Mouse (Mus musculus) adrenal gland, postnatal 36 days (tissue): ENCODE results near the gene Rnf126. TPM values are rescaled to one million over a fixed set of nuclear protein-coding genes. Genes with fewer than 3 reads are reported as not detected.
"Not testable (repeated sequence)": the region's sequence is repeated elsewhere in the genome, so short reads cannot be mapped to it uniquely, and the experiment has no call there.

Source experiments
- DNase-seq, 2 experiments: peaks; one replicate each; pipeline ENCODE4 v3.0.0; 2021; ENCODE audit warnings: mixed read lengths in 1 of 2
- total RNA-seq, 2 experiments: library from RNA; stranded (reverse); gene quantifications; 2 replicates each; pipeline ENCODE4 v1.2.3; 2021

The Rnf126 gene
- total RNA-seq, 2 experiments from 2014 or later = 53.0 to 55.2 TPM

GRCm38 (mm10) chr10:79767372-79768244 lies 856 bp upstream of the Rnf126 start:
- DNase-seq = peak; percentile 95 to 96

- no peak for DNase-seq
Observed at GRCm38 (mm10) chr10:79766001-79766507, 698 bp downstream of the Rnf126 start.

GRCm38 (mm10) chr10:79765228-79765745 lies 1.5 kb downstream of the Rnf126 start:
- DNase-seq = no peak

GRCm38 (mm10) chr10:79764234-79764633 lies 2.5 kb downstream of the Rnf126 start:
- no peak for DNase-seq

- peak in 1 of 2 experiments; percentile 28 for DNase-seq
Observed at GRCm38 (mm10) chr10:79762875-79763274, 3.9 kb downstream of the Rnf126 start.

- no peak for DNase-seq
Observed at GRCm38 (mm10) chr10:79760603-79761143, 6.1 kb downstream of the Rnf126 start.

GRCm38 (mm10) chr10:79759675-79760074 lies 7.1 kb downstream of the Rnf126 start:
- DNase-seq = not testable (repeated sequence)

GRCm38 (mm10) chr10:79756660-79757059 lies 10.1 kb downstream of the Rnf126 start:
- no peak for DNase-seq

GRCm38 (mm10) chr10:79755854-79756253 lies 10.9 kb downstream of the Rnf126 start:
- DNase-seq = no peak

GRCm38 (mm10) chr10:79754856-79755516 lies 11.8 kb downstream of the Rnf126 start, which contains the start of gene Fgf22:
Fgf22 (plus strand) TSS chr10:79755076.
- DNase-seq = peak; percentile 86 to 94

- no peak for DNase-seq
Observed at GRCm38 (mm10) chr10:79748496-79748895, 18.3 kb downstream of the Rnf126 start.

GRCm38 (mm10) chr10:79746774-79747151 lies 20.0 kb downstream of the Rnf126 start:
- DNase-seq = no peak

- peak; percentile 95 to 96 for DNase-seq
Observed at GRCm38 (mm10) chr10:79745898-79746773, 20.6 kb downstream of the Rnf126 start, which contains the start of gene Polrmt. Polrmt (minus strand) TSS chr10:79746581.

- no peak for DNase-seq
Observed at GRCm38 (mm10) chr10:79745411-79745810, 21.3 kb downstream of the Rnf126 start.

GRCm38 (mm10) chr10:79743650-79744365 lies 22.9 kb downstream of the Rnf126 start:
- DNase-seq = no peak

- no peak for DNase-seq
Observed at GRCm38 (mm10) chr10:79743161-79743560, 23.6 kb downstream of the Rnf126 start.

- no peak for DNase-seq
Observed at GRCm38 (mm10) chr10:79740863-79741262, 25.9 kb downstream of the Rnf126 start.

- DNase-seq = no peak
Observed at GRCm38 (mm10) chr10:79739234-79739633, 27.5 kb downstream of the Rnf126 start.

GRCm38 (mm10) chr10:79738259-79738658 lies 28.5 kb downstream of the Rnf126 start:
- peak in 1 of 2 experiments; percentile 43 for DNase-seq

GRCm38 (mm10) chr10:79736706-79737105 lies 30.0 kb downstream of the Rnf126 start:
- DNase-seq = peak; percentile 42 to 56

- peak; percentile 32 to 43 for DNase-seq
Observed at GRCm38 (mm10) chr10:79735361-79735760, 31.4 kb downstream of the Rnf126 start.
